Mouse (Mus musculus): Measurements from ENCODE around the gene Rbks. TPM values are rescaled to one million over a fixed set of nuclear protein-coding genes. Genes with fewer than 3 reads are reported as not detected.

The Rbks gene
- polyA plus RNA-seq, 1 experiment, result 1.5 TPM

DNA sequence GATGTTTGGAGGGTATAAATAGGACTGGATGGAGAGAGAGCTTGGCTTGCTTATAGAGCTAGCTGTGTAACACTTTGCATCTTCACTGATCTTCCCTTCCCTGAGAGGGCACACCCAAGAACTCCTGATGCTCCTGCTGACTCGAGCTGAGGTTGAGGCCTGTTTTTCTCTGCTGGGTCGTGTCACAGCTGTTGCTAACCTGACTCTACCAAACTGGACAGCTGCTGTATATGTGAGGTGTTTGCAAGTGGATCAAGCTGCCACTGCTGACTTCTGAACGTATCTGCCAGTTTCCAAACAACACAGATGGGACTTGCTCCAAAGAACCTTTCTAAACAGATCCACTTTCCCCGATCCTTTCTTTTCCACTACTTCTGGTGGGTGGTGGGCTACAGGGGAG, 9.4 kb upstream of the Rbks start:
- TF ChIP-seq CTCF (IDR thresholded peaks at IDR 0.05; ENCODE audit: borderline replicate concordance, extremely low read depth, insufficient read depth, insufficient read length), result no peak
- no peak for TF ChIP-seq POLR2A (IDR thresholded peaks at IDR 0.05; ENCODE audit: borderline replicate concordance, extremely low read depth, insufficient read depth, insufficient read length, poor library complexity, severe bottlenecking)
- no peak for DNase-seq (ENCODE audit: low read depth)

DNA sequence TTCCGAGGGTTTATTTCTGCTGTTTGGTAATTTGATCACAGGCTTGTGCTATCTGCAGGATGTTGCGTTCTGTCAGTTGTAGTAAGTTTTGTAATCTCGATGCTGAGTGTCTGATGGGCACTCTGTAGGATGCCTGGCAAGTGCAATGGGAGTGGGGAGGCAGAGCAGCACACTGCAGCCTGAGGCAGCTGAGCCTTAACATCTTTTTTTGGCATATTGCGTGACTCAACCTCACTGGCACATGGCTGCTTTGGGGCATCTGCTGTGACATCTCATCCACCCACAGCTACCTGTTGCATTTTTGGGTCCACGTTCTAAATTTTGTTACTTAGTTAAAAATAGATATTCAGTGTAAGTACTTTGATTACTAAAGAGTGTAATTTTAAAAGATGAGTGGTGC, 7.5 kb upstream of the Rbks start:
- no peak for DNase-seq (ENCODE audit: low read depth)
- TF ChIP-seq CTCF (IDR thresholded peaks at IDR 0.05; ENCODE audit: borderline replicate concordance, extremely low read depth, insufficient read depth, insufficient read length), result no peak
- TF ChIP-seq POLR2A (IDR thresholded peaks at IDR 0.05; ENCODE audit: borderline replicate concordance, extremely low read depth, insufficient read depth, insufficient read length, poor library complexity, severe bottlenecking), result no peak

DNA sequence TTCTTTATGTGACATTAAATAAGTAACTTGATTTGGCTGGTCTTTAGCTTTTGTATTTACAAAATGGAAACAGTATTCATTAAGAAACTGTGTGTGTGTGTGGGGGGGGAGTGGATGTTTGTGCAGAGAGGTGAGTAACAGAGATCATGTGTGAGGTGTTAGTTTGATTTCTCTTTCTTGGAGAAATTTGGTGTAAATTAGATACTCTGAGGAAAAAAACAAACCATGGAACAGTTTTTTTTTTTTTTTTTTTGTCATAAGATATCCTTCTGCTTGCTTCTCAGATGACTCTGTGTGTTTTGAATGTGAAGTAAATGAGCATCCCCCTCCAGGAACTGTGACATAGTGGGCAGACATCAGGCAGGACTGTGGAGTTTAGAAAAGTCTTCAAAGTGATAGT, 2.0 kb upstream of the Rbks start:
- no peak for TF ChIP-seq POLR2A (IDR thresholded peaks at IDR 0.05; ENCODE audit: borderline replicate concordance, extremely low read depth, insufficient read depth, insufficient read length, poor library complexity, severe bottlenecking)
- no peak for TF ChIP-seq CTCF (IDR thresholded peaks at IDR 0.05; ENCODE audit: borderline replicate concordance, extremely low read depth, insufficient read depth, insufficient read length)

GRCm38 (mm10) chr5:31698931-31699330, 1.5 kb upstream of the Rbks start:
- no peak for DNase-seq (ENCODE audit: low read depth)
- TF ChIP-seq POLR2A (IDR thresholded peaks at IDR 0.05; ENCODE audit: borderline replicate concordance, extremely low read depth, insufficient read depth, insufficient read length, poor library complexity, severe bottlenecking) (no peak), CTCF (IDR thresholded peaks at IDR 0.05; ENCODE audit: borderline replicate concordance, extremely low read depth, insufficient read depth, insufficient read length) (no peak)

More for the DNA sequence above, 2.0 kb upstream of the Rbks start:
- no peak for DNase-seq (ENCODE audit: low read depth)

- no peak for TF ChIP-seq POLR2A (IDR thresholded peaks at IDR 0.05; ENCODE audit: borderline replicate concordance, extremely low read depth, insufficient read depth, insufficient read length, poor library complexity, severe bottlenecking)
- TF ChIP-seq CTCF (IDR thresholded peaks at IDR 0.05; ENCODE audit: borderline replicate concordance, extremely low read depth, insufficient read depth, insufficient read length), result no peak
- DNase-seq (ENCODE audit: low read depth), result peak; percentile 93
These were observed 885 bp upstream of the Rbks start for GRCm38 (mm10) chr5:31698297-31698726.

GRCm38 (mm10) chr5:31697644-31698296, 343 bp upstream of the Rbks start, which contains the start of gene Babam2:
TSS of gene Babam2 (plus strand) at chr5:31697684.
- DNase-seq (ENCODE audit: low read depth), result peak; percentile 96
- TF ChIP-seq POLR2A (IDR thresholded peaks at IDR 0.05; ENCODE audit: borderline replicate concordance, extremely low read depth, insufficient read depth, insufficient read length, poor library complexity, severe bottlenecking) (peak; percentile 87), CTCF (IDR thresholded peaks at IDR 0.05; ENCODE audit: borderline replicate concordance, extremely low read depth, insufficient read depth, insufficient read length) (no peak)

- no peak for DNase-seq (ENCODE audit: low read depth)
- TF ChIP-seq POLR2A (IDR thresholded peaks at IDR 0.05; ENCODE audit: borderline replicate concordance, extremely low read depth, insufficient read depth, insufficient read length, poor library complexity, severe bottlenecking) (no peak), CTCF (IDR thresholded peaks at IDR 0.05; ENCODE audit: borderline replicate concordance, extremely low read depth, insufficient read depth, insufficient read length) (no peak)
These were observed 4.2 kb downstream of the Rbks start for GRCm38 (mm10) chr5:31693191-31693590.

GRCm38 (mm10) chr5:31687972-31688371, 9.5 kb downstream of the Rbks start:
- DNase-seq (ENCODE audit: low read depth), result no peak
- TF ChIP-seq CTCF (IDR thresholded peaks at IDR 0.05; ENCODE audit: borderline replicate concordance, extremely low read depth, insufficient read depth, insufficient read length) (no peak), POLR2A (IDR thresholded peaks at IDR 0.05; ENCODE audit: borderline replicate concordance, extremely low read depth, insufficient read depth, insufficient read length, poor library complexity, severe bottlenecking) (no peak)

DNA sequence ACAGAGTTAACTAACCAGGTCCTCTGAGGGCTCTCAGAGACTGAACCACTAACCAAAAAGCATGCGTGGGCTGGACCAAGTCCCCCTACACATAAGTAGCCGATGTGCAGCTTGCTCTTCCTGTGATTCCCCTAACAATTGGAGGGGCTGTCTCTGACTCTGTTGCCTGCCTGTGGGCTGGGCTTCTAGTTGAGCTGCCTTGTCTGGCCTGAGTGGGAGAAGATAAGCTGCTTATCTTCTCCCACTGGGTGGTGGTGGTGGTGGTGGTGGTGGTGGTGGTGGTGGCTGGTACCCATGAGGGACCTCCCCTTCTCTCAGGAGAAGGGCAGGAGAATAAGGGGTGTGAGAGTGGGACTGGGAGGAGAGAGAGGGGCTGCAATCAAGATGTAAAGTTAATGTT, 11.4 kb downstream of the Rbks start:
- no peak for DNase-seq (ENCODE audit: low read depth)
- TF ChIP-seq POLR2A (IDR thresholded peaks at IDR 0.05; ENCODE audit: borderline replicate concordance, extremely low read depth, insufficient read depth, insufficient read length, poor library complexity, severe bottlenecking), result no peak
- no peak for TF ChIP-seq CTCF (IDR thresholded peaks at IDR 0.05; ENCODE audit: borderline replicate concordance, extremely low read depth, insufficient read depth, insufficient read length)

- no peak for TF ChIP-seq CTCF (IDR thresholded peaks at IDR 0.05; ENCODE audit: borderline replicate concordance, extremely low read depth, insufficient read depth, insufficient read length)
- TF ChIP-seq POLR2A (IDR thresholded peaks at IDR 0.05; ENCODE audit: borderline replicate concordance, extremely low read depth, insufficient read depth, insufficient read length, poor library complexity, severe bottlenecking), result no peak
- DNase-seq (ENCODE audit: low read depth), result no peak
These were observed 15.1 kb downstream of the Rbks start for GRCm38 (mm10) chr5:31682305-31682704.

DNA sequence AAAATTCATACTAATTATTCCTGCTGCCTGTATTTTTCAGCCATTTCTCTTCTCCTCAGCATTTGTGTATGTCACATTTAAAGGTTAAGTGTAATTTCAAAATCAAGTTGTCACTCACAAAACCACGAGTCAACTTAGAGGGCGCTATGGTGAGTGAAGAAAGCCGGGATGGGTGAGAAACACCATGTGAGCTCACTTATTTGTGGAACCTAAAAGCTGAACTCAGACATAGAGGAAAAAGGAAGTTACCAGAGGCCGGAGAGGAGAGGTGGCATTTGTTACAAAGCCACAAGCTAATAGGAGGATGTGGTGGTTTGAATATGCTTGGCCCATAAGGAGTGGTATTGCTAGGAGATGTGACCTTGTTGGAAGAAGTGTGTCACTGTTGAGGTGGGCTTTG, 17.2 kb downstream of the Rbks start:
- DNase-seq (ENCODE audit: low read depth), result no peak
- TF ChIP-seq CTCF (IDR thresholded peaks at IDR 0.05; ENCODE audit: borderline replicate concordance, extremely low read depth, insufficient read depth, insufficient read length) (no peak), POLR2A (IDR thresholded peaks at IDR 0.05; ENCODE audit: borderline replicate concordance, extremely low read depth, insufficient read depth, insufficient read length, poor library complexity, severe bottlenecking) (no peak)

- no peak for DNase-seq (ENCODE audit: low read depth)
- TF ChIP-seq POLR2A (IDR thresholded peaks at IDR 0.05; ENCODE audit: borderline replicate concordance, extremely low read depth, insufficient read depth, insufficient read length, poor library complexity, severe bottlenecking), result no peak
- TF ChIP-seq CTCF (IDR thresholded peaks at IDR 0.05; ENCODE audit: borderline replicate concordance, extremely low read depth, insufficient read depth, insufficient read length), result no peak
These were observed 19.4 kb downstream of the Rbks start for GRCm38 (mm10) chr5:31678000-31678399.
